Mouse (Mus musculus): ENCODE measurements around the gene Gtf2e1. TPM values are rescaled to one million over a fixed set of nuclear protein-coding genes. Genes with fewer than 3 reads are reported as not detected.

Gene Gtf2e1
- total RNA-seq, 1 experiment, result 54.1 TPM

GRCm38 (mm10) chr16:37583306-37583705, 43.7 kb upstream of the Gtf2e1 start:
- TF ChIP-seq ZC3H11A (IDR thresholded peaks at IDR 0.05; ENCODE audit: borderline replicate concordance, low read depth, low read length) (no peak), MAFK (IDR thresholded peaks at IDR 0.05; ENCODE audit: insufficient read depth, low read depth, low read length) (no peak), HCFC1 (IDR thresholded peaks at IDR 0.05; ENCODE audit: borderline replicate concordance, insufficient read depth, low read length) (no peak), ZNF384 (IDR thresholded peaks at IDR 0.05; ENCODE audit: low read depth, low read length) (no peak), CHD2 (IDR thresholded peaks at IDR 0.05; ENCODE audit: low read depth, low read length) (no peak)
- Histone ChIP-seq H3K4me3 (ENCODE audit: insufficient read depth in 1 of 2, low read depth in 1 of 2, low read length in 2 of 2, poor library complexity in 1 of 2, severe bottlenecking in 1 of 2) (no peak overlapping the region), H3K27ac (ENCODE audit: insufficient read depth, low read depth, low read length, poor library complexity, severe bottlenecking) (no peak overlapping the region), H3K4me1 (ENCODE audit: control insufficient read depth in 2 of 2, insufficient read depth in 2 of 2, low read length in 2 of 2, poor library complexity in 1 of 2) (no peaks in the 10 kb centered on the region), H3K36me3 (ENCODE audit: control insufficient read depth, insufficient read depth, low read length, poor library complexity, severe bottlenecking) (no peaks in the 10 kb centered on the region), H3K9ac (ENCODE audit: insufficient read depth, low read depth, low read length, poor library complexity, severe bottlenecking) (no peak overlapping the region), H3K9me3 (ENCODE audit: control insufficient read depth, insufficient read depth, low read depth, low read length) (no peaks in the 10 kb centered on the region)
- in situ Hi-C loops (cut with MboI; ENCODE audit: low sequenced_read_pairs in 2 of 2, unreplicated experiment in 2 of 2), result no loop called here
- DNase-seq (ENCODE audit: low read depth, low spot score), result no peak

DNA sequence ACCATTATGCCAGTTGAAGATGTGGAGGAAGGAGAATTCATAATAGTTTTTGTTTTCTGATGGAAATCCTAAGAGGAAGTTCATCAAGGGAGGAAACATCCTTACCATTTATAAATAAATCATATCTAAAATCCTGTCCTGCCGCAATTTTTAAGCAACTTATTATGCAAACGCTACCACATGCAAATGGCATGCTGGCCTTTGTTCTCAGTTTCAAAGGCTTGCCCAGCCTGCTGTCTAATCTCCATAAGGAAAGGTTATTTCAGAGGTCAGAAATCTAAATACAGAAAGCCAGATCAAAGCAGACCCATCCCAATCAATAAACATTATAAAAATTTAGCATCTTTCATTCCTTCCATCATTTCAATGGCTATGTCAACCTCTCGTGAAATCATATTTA, 42.3 kb upstream of the Gtf2e1 start:
- no peaks in the 10 kb centered on the region for H3K4me1 ChIP-seq (ENCODE audit: control insufficient read depth in 2 of 2, insufficient read depth in 2 of 2, low read length in 2 of 2, poor library complexity in 1 of 2)
- no peak overlapping the region for H3K27ac ChIP-seq (ENCODE audit: insufficient read depth, low read depth, low read length, poor library complexity, severe bottlenecking)
- H3K9ac ChIP-seq (ENCODE audit: insufficient read depth, low read depth, low read length, poor library complexity, severe bottlenecking), result no peak overlapping the region
- no peaks in the 10 kb centered on the region for H3K9me3 ChIP-seq (ENCODE audit: control insufficient read depth, insufficient read depth, low read depth, low read length)
- H3K36me3 ChIP-seq (ENCODE audit: control insufficient read depth, insufficient read depth, low read length, poor library complexity, severe bottlenecking), result no peaks in the 10 kb centered on the region
- in situ Hi-C loops (cut with MboI; ENCODE audit: low sequenced_read_pairs in 2 of 2, unreplicated experiment in 2 of 2), result no loop called here
- no peak for DNase-seq (ENCODE audit: low read depth, low spot score)
- H3K4me3 ChIP-seq (ENCODE audit: insufficient read depth in 1 of 2, low read depth in 1 of 2, low read length in 2 of 2, poor library complexity in 1 of 2, severe bottlenecking in 1 of 2), result no peak overlapping the region
- TF ChIP-seq MAFK (IDR thresholded peaks at IDR 0.05; ENCODE audit: insufficient read depth, low read depth, low read length) (no peak), ZNF384 (IDR thresholded peaks at IDR 0.05; ENCODE audit: low read depth, low read length) (no peak), ZC3H11A (IDR thresholded peaks at IDR 0.05; ENCODE audit: borderline replicate concordance, low read depth, low read length) (no peak), CHD2 (IDR thresholded peaks at IDR 0.05; ENCODE audit: low read depth, low read length) (no peak), HCFC1 (IDR thresholded peaks at IDR 0.05; ENCODE audit: borderline replicate concordance, insufficient read depth, low read length) (no peak)

DNA sequence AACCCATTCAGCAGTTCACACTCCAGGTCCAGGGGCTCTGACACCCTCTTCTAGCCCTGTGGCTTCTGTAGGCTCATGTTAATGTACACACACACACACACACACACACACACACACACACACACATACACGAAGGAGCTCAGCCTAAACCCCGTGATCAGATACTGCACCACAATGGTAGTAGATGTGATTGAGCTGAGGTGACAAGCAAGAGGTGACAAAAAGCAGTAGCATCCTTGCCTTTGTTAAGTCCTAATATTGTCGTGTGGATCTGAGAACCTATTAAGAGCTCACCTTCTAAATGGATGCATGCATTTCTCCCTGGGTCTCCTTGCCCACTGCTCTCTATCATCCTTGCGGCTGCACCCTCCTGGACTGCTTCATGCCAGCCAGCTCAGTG, 41.1 kb upstream of the Gtf2e1 start:
- in situ Hi-C loops (cut with MboI; ENCODE audit: low sequenced_read_pairs in 2 of 2, unreplicated experiment in 2 of 2), result no loop called here
- DNase-seq (ENCODE audit: low read depth, low spot score), result no peak
- Histone ChIP-seq H3K27ac (ENCODE audit: insufficient read depth, low read depth, low read length, poor library complexity, severe bottlenecking) (no peak overlapping the region), H3K9ac (ENCODE audit: insufficient read depth, low read depth, low read length, poor library complexity, severe bottlenecking) (no peak overlapping the region), H3K4me1 (ENCODE audit: control insufficient read depth in 2 of 2, insufficient read depth in 2 of 2, low read length in 2 of 2, poor library complexity in 1 of 2) (no peaks in the 10 kb centered on the region), H3K9me3 (ENCODE audit: control insufficient read depth, insufficient read depth, low read depth, low read length) (no peaks in the 10 kb centered on the region), H3K36me3 (ENCODE audit: control insufficient read depth, insufficient read depth, low read length, poor library complexity, severe bottlenecking) (no peaks in the 10 kb centered on the region), H3K4me3 (ENCODE audit: insufficient read depth in 1 of 2, low read depth in 1 of 2, low read length in 2 of 2, poor library complexity in 1 of 2, severe bottlenecking in 1 of 2) (no peak overlapping the region)
- TF ChIP-seq HCFC1 (IDR thresholded peaks at IDR 0.05; ENCODE audit: borderline replicate concordance, insufficient read depth, low read length) (no peak), CHD2 (IDR thresholded peaks at IDR 0.05; ENCODE audit: low read depth, low read length) (no peak), ZC3H11A (IDR thresholded peaks at IDR 0.05; ENCODE audit: borderline replicate concordance, low read depth, low read length) (no peak), ZNF384 (IDR thresholded peaks at IDR 0.05; ENCODE audit: low read depth, low read length) (no peak), MAFK (IDR thresholded peaks at IDR 0.05; ENCODE audit: insufficient read depth, low read depth, low read length) (no peak)

- Histone ChIP-seq H3K4me3 (ENCODE audit: insufficient read depth in 1 of 2, low read depth in 1 of 2, low read length in 2 of 2, poor library complexity in 1 of 2, severe bottlenecking in 1 of 2) (no peak within 1 kb of the TSS), H3K27ac (ENCODE audit: insufficient read depth, low read depth, low read length, poor library complexity, severe bottlenecking) (no peak within 1 kb of the TSS), H3K9me3 (ENCODE audit: control insufficient read depth, insufficient read depth, low read depth, low read length) (no peaks in the 10 kb centered on the region), H3K4me1 (ENCODE audit: control insufficient read depth in 2 of 2, insufficient read depth in 2 of 2, low read length in 2 of 2, poor library complexity in 1 of 2) (no peaks in the 10 kb centered on the region), H3K36me3 (ENCODE audit: control insufficient read depth, insufficient read depth, low read length, poor library complexity, severe bottlenecking) (no peaks in the 10 kb centered on the region), H3K9ac (ENCODE audit: insufficient read depth, low read depth, low read length, poor library complexity, severe bottlenecking) (no peak within 1 kb of the TSS)
- TF ChIP-seq MAFK (IDR thresholded peaks at IDR 0.05; ENCODE audit: insufficient read depth, low read depth, low read length), result no peak
- no peak for TF ChIP-seq CHD2 (IDR thresholded peaks at IDR 0.05; ENCODE audit: low read depth, low read length)
- no peak for TF ChIP-seq HCFC1 (IDR thresholded peaks at IDR 0.05; ENCODE audit: borderline replicate concordance, insufficient read depth, low read length)
- no peak for TF ChIP-seq ZNF384 (IDR thresholded peaks at IDR 0.05; ENCODE audit: low read depth, low read length)
- no peak for TF ChIP-seq ZC3H11A (IDR thresholded peaks at IDR 0.05; ENCODE audit: borderline replicate concordance, low read depth, low read length)
- no peak for DNase-seq (ENCODE audit: low read depth, low spot score)
- in situ Hi-C loops (cut with MboI; ENCODE audit: low sequenced_read_pairs in 2 of 2, unreplicated experiment in 2 of 2), result no loop called here
Measured at GRCm38 (mm10) chr16:37579994-37580393, 40.4 kb upstream of the Gtf2e1 start, which contains the start of gene Hgd. TSS of gene Hgd (plus strand) at chr16:37580153.

GRCm38 (mm10) chr16:37579591-37579990, 40.0 kb upstream of the Gtf2e1 start:
- DNase-seq (ENCODE audit: low read depth, low spot score), result no peak
- H3K9me3 ChIP-seq (ENCODE audit: control insufficient read depth, insufficient read depth, low read depth, low read length), result no peaks in the 10 kb centered on the region
- TF ChIP-seq ZC3H11A (IDR thresholded peaks at IDR 0.05; ENCODE audit: borderline replicate concordance, low read depth, low read length) (no peak), HCFC1 (IDR thresholded peaks at IDR 0.05; ENCODE audit: borderline replicate concordance, insufficient read depth, low read length) (no peak), MAFK (IDR thresholded peaks at IDR 0.05; ENCODE audit: insufficient read depth, low read depth, low read length) (no peak), CHD2 (IDR thresholded peaks at IDR 0.05; ENCODE audit: low read depth, low read length) (no peak), ZNF384 (IDR thresholded peaks at IDR 0.05; ENCODE audit: low read depth, low read length) (no peak)
- no peaks in the 10 kb centered on the region for H3K4me1 ChIP-seq (ENCODE audit: control insufficient read depth in 2 of 2, insufficient read depth in 2 of 2, low read length in 2 of 2, poor library complexity in 1 of 2)
- H3K9ac ChIP-seq (ENCODE audit: insufficient read depth, low read depth, low read length, poor library complexity, severe bottlenecking), result no peak overlapping the region
- H3K36me3 ChIP-seq (ENCODE audit: control insufficient read depth, insufficient read depth, low read length, poor library complexity, severe bottlenecking), result no peaks in the 10 kb centered on the region
- in situ Hi-C loops (cut with MboI; ENCODE audit: low sequenced_read_pairs in 2 of 2, unreplicated experiment in 2 of 2), result no loop called here
- no peak overlapping the region for H3K4me3 ChIP-seq (ENCODE audit: insufficient read depth in 1 of 2, low read depth in 1 of 2, low read length in 2 of 2, poor library complexity in 1 of 2, severe bottlenecking in 1 of 2)
- no peak overlapping the region for H3K27ac ChIP-seq (ENCODE audit: insufficient read depth, low read depth, low read length, poor library complexity, severe bottlenecking)

Data from ES-E14 (cell line).